Mouse (Mus musculus) frontal cortex, adult 2 months (tissue): ENCODE results near the gene Kif16b. TPM values are rescaled to one million over a fixed set of nuclear protein-coding genes. Genes with fewer than 3 reads are reported as not detected.

Source experiments
- DNase-seq, 2 experiments: peaks; one replicate each; pipeline ENCODE4 v3.0.0; 2022; ENCODE audit warnings: low spot score in 1 of 2; ENCODE audit errors: extremely low spot score in 1 of 2
- polyA plus RNA-seq: library from polyadenylated mRNA; depleted of rRNA; stranded (reverse); fragments of >200 nt; gene quantifications from 2 replicates; pipeline ENCODE4 v1.2.3, GENCODE M21; 2012

Gene Kif16b
- polyA plus RNA-seq, 1 experiment, result 8.0 TPM

- DNase-seq, result no peak
Measured at GRCm38 (mm10) chr2:142687936-142688514, 213.3 kb downstream of the Kif16b start.

GRCm38 (mm10) chr2:142682965-142683709 is 218.2 kb downstream of the Kif16b start:
- no peak for DNase-seq

GRCm38 (mm10) chr2:142668426-142668825 is 232.9 kb downstream of the Kif16b start:
- no peak for DNase-seq

- no peak for DNase-seq
Measured at GRCm38 (mm10) chr2:142651591-142651990, 249.7 kb downstream of the Kif16b start.

GRCm38 (mm10) chr2:142648023-142648453 is 253.3 kb downstream of the Kif16b start:
- DNase-seq, result peak; percentile 77 to 81

GRCm38 (mm10) chr2:142646863-142647262 is 254.5 kb downstream of the Kif16b start:
- DNase-seq, result no peak

- DNase-seq, result no peak
Measured at GRCm38 (mm10) chr2:142641766-142642165, 259.6 kb downstream of the Kif16b start.

- DNase-seq, result peak in 1 of 2 experiments; percentile 33
Measured at GRCm38 (mm10) chr2:142635606-142636304, 265.6 kb downstream of the Kif16b start.

GRCm38 (mm10) chr2:142633996-142634559 is 267.3 kb downstream of the Kif16b start:
- DNase-seq, result no peak

GRCm38 (mm10) chr2:142629523-142630312 is 271.6 kb downstream of the Kif16b start:
- DNase-seq, result no peak

- DNase-seq, result peak in 1 of 2 experiments; percentile 31
Measured at GRCm38 (mm10) chr2:142625756-142626155, 275.6 kb downstream of the Kif16b start.

GRCm38 (mm10) chr2:142625101-142625500 is 276.2 kb downstream of the Kif16b start:
- no peak for DNase-seq

- DNase-seq, result no peak
Measured at GRCm38 (mm10) chr2:142624254-142624653, 277.1 kb downstream of the Kif16b start.

- no peak for DNase-seq
Measured at GRCm38 (mm10) chr2:142621152-142621551, 280.2 kb downstream of the Kif16b start.

- no peak for DNase-seq
Measured at GRCm38 (mm10) chr2:142619926-142620325, 281.4 kb downstream of the Kif16b start.

GRCm38 (mm10) chr2:142614535-142614934 is 286.8 kb downstream of the Kif16b start:
- DNase-seq, result no peak

- DNase-seq, result no peak
Measured at GRCm38 (mm10) chr2:142612359-142612953, 288.9 kb downstream of the Kif16b start.

- DNase-seq, result peak; percentile 32 to 65
Measured at GRCm38 (mm10) chr2:142611113-142611512, 290.2 kb downstream of the Kif16b start.

- DNase-seq, result no peak
Measured at GRCm38 (mm10) chr2:142610206-142610605, 291.1 kb downstream of the Kif16b start.

- no peak for DNase-seq
Measured at GRCm38 (mm10) chr2:142608778-142609177, 292.6 kb downstream of the Kif16b start.
